Mouse (Mus musculus) heart, embryonic 15.5 days (tissue): ENCODE results near the gene Zfp27. TPM values are rescaled to one million over a fixed set of nuclear protein-coding genes. Genes with fewer than 3 reads are reported as not detected.

Experiments used
- microRNA-seq: library from miRNA; unstranded; fragments of <30 nt; microRNA quantifications from one replicate; pipeline ENCODE4, GENCODE M21; 2016
- polyA plus RNA-seq: library from polyadenylated mRNA; unstranded; fragments of >200 nt; fragmentation: Nextera tagmentation; extraction: Ambion mirVana; gene quantifications from 2 replicates; pipeline ENCODE4 v1.2.1, GENCODE M21; 2015

Zfp27 gene
- polyA plus RNA-seq, 1 experiment from 2014 or later: 7.2 TPM

Small RNA genes lying within 50 kb of the gene (microRNA-seq; reads per million reads assigned to microRNA genes)
- not detected for gene Mir7668

Other genes with a start within 250 kb of the Zfp27 start
- gene Catsperg2, start 179.5 kb downstream of the Zfp27 start, polyA plus RNA-seq: not detected in 2 replicates
- 7.6 and 8.9 TPM in 2 replicates for gene Zfp84, start 138.0 kb downstream of the Zfp27 start, polyA plus RNA-seq
- gene Zfp30, start 122.6 kb downstream of the Zfp27 start, polyA plus RNA-seq: 5.6 and 6.0 TPM in 2 replicates
- 10.8 and 10.9 TPM in 2 replicates for gene Zfp790, start 90.5 kb downstream of the Zfp27 start, polyA plus RNA-seq
- gene Zfp940, start 52.9 kb downstream of the Zfp27 start, polyA plus RNA-seq: 1.7 and 2.1 TPM in 2 replicates
- gene Zfp420, start 46.6 kb downstream of the Zfp27 start, polyA plus RNA-seq: 3.4 and 4.4 TPM in 2 replicates
- 3.1 TPM in 2 replicates for gene Zfp383, start 1.7 kb upstream of the Zfp27 start, polyA plus RNA-seq
- gene Zfp74, start 47.5 kb upstream of the Zfp27 start, polyA plus RNA-seq: 6.7 and 9.4 TPM in 2 replicates
- 16.2 and 22.4 TPM in 2 replicates for gene Zfp568, start 77.4 kb upstream of the Zfp27 start, polyA plus RNA-seq
- 3.3 and 4.1 TPM in 2 replicates for gene Zfp14, start 144.8 kb upstream of the Zfp27 start, polyA plus RNA-seq
- gene Zfp82, start 166.3 kb upstream of the Zfp27 start, polyA plus RNA-seq: 3.5 and 4.6 TPM in 2 replicates
- 0.59 TPM in 1 of 2 replicates, not detected in the other for gene Gm26920, start 183.8 kb upstream of the Zfp27 start, polyA plus RNA-seq
- gene Zfp566, start 184.0 kb upstream of the Zfp27 start, polyA plus RNA-seq: 5.1 and 6.3 TPM in 2 replicates
- 72.9 and 75.3 TPM in 2 replicates for gene Zfp260, start 188.2 kb upstream of the Zfp27 start, polyA plus RNA-seq
- 10.0 and 13.7 TPM in 2 replicates for gene Zfp382, start 215.4 kb upstream of the Zfp27 start, polyA plus RNA-seq